Mouse (Mus musculus): ENCODE results near the gene C8g. TPM values are rescaled to one million over a fixed set of nuclear protein-coding genes. Genes with fewer than 3 reads are reported as not detected.

Gene C8g
- polyA plus RNA-seq, 1 experiment from 2014 or later, result 5.1 TPM

DNA sequence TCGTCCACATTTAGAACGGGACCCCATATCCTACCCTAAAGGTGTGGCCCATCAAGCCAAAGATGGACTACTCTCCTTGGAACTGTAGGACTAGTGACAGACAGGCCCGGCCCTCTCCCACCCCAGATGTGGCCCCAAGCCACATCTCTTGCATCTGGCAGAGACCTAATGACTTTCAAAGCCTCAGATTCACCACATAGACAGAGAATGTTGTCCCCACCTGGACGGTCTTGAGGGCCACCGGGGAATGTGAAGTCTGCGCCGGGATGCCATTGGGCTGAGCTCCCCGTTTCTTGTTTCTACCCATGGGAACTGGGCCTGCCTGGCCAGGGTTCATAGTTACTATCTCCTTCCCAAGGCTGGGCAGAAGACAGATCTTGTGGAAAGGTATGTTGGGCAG, 24.0 kb downstream of the C8g start:
- DNase-seq (ENCODE audit: low spot score) (no peak), ATAC-seq (ENCODE audit: insufficient read depth, low FRiP score, low TSS enrichment) (no peak)
- no peak overlapping the region for H3K9ac ChIP-seq (ENCODE audit: low read length)
- H3K27ac ChIP-seq (ENCODE audit: low read depth, low read length), result no peak overlapping the region
- no peaks in the 10 kb centered on the region for H3K36me3 ChIP-seq (ENCODE audit: control insufficient read depth, insufficient read depth, low read length)
- 88% methylated on average over 8 of the region's 8 CpGs for WGBS
- H3K9me3 ChIP-seq (ENCODE audit: control insufficient read depth, low read length), result no peaks in the 10 kb centered on the region
- H3K4me3 ChIP-seq (ENCODE audit: low read depth, low read length), result no peak overlapping the region
- H3K4me2 ChIP-seq (ENCODE audit: low read depth), result no peak overlapping the region
- no peaks in the 10 kb centered on the region for H3K27me3 ChIP-seq (ENCODE audit: control insufficient read depth, insufficient read depth, low read length)
- H3K4me1 ChIP-seq (ENCODE audit: control insufficient read depth, insufficient read depth, low read length), result no peaks in the 10 kb centered on the region

- no peak overlapping the region for H3K4me3 ChIP-seq (ENCODE audit: low read depth, low read length)
Measured at GRCm38 (mm10) chr2:25472550-25472949, 29.0 kb downstream of the C8g start.

GRCm38 (mm10) chr2:25469969-25470368, 31.6 kb downstream of the C8g start, which contains the start of gene Ptgds:
Gene Ptgds, minus strand, starts transcription at chr2:25470046.
- no peak within 1 kb of the TSS for H3K27ac ChIP-seq (ENCODE audit: low read depth, low read length)
- H3K4me2 ChIP-seq (ENCODE audit: low read depth), result no peak within 1 kb of the TSS
- no peaks in the 10 kb centered on the region for H3K9me3 ChIP-seq (ENCODE audit: control insufficient read depth, low read length)
- ATAC-seq (ENCODE audit: insufficient read depth, low FRiP score, low TSS enrichment), result no peak
- H3K36me3 ChIP-seq (ENCODE audit: control insufficient read depth, insufficient read depth, low read length), result no peaks in the 10 kb centered on the region; the same call in 1 of the 2 replicates
- H3K4me3 ChIP-seq (ENCODE audit: low read depth, low read length), result no peak within 1 kb of the TSS
- no peaks in the 10 kb centered on the region for H3K4me1 ChIP-seq (ENCODE audit: control insufficient read depth, insufficient read depth, low read length)
- WGBS, result 74% methylated on average over 6 of the region's 6 CpGs
- DNase-seq (ENCODE audit: low spot score), result no peak
- H3K27me3 ChIP-seq (ENCODE audit: control insufficient read depth, insufficient read depth, low read length), result no peaks in the 10 kb centered on the region
- no peak within 1 kb of the TSS for H3K9ac ChIP-seq (ENCODE audit: low read length)

More at GRCm38 (mm10) chr2:25472550-25472949, 29.0 kb downstream of the C8g start:
- H3K36me3 ChIP-seq (ENCODE audit: control insufficient read depth, insufficient read depth, low read length), result no peaks in the 10 kb centered on the region
- 78% methylated on average over 2 of the region's 2 CpGs for WGBS
- no peak overlapping the region for H3K27ac ChIP-seq (ENCODE audit: low read depth, low read length)
- no peaks in the 10 kb centered on the region for H3K4me1 ChIP-seq (ENCODE audit: control insufficient read depth, insufficient read depth, low read length)
- H3K4me2 ChIP-seq (ENCODE audit: low read depth), result no peak overlapping the region
- no peak for DNase-seq (ENCODE audit: low spot score)
- H3K9ac ChIP-seq (ENCODE audit: low read length), result no peak overlapping the region
- no peak for ATAC-seq (ENCODE audit: insufficient read depth, low FRiP score, low TSS enrichment)
- H3K27me3 ChIP-seq (ENCODE audit: control insufficient read depth, insufficient read depth, low read length), result no peaks in the 10 kb centered on the region
- no peaks in the 10 kb centered on the region for H3K9me3 ChIP-seq (ENCODE audit: control insufficient read depth, low read length)

GRCm38 (mm10) chr2:25468962-25469915, 32.3 kb downstream of the C8g start:
- no peak overlapping the region for H3K27ac ChIP-seq (ENCODE audit: low read depth, low read length)
- WGBS, result 85% methylated on average over 10 of the region's 10 CpGs
- ATAC-seq (ENCODE audit: insufficient read depth, low FRiP score, low TSS enrichment), result no peak

GRCm38 (mm10) chr2:25467606-25468303, 33.8 kb downstream of the C8g start:
- H3K27ac ChIP-seq (ENCODE audit: low read depth, low read length), result no peak overlapping the region
- no peak overlapping the region for H3K4me2 ChIP-seq (ENCODE audit: low read depth)
- DNase-seq (ENCODE audit: low spot score) (no peak), ATAC-seq (ENCODE audit: insufficient read depth, low FRiP score, low TSS enrichment) (no peak)
- H3K4me3 ChIP-seq (ENCODE audit: low read depth, low read length), result no peak overlapping the region
- 85% methylated on average over 14 of the region's 14 CpGs for WGBS
- H3K27me3 ChIP-seq (ENCODE audit: control insufficient read depth, insufficient read depth, low read length), result no peaks in the 10 kb centered on the region
- H3K9me3 ChIP-seq (ENCODE audit: control insufficient read depth, low read length), result no peaks in the 10 kb centered on the region
- H3K36me3 ChIP-seq (ENCODE audit: control insufficient read depth, insufficient read depth, low read length), result no peaks in the 10 kb centered on the region; the same call in 1 of the 2 replicates
- no peaks in the 10 kb centered on the region for H3K4me1 ChIP-seq (ENCODE audit: control insufficient read depth, insufficient read depth, low read length)
- H3K9ac ChIP-seq (ENCODE audit: low read length), result no peak overlapping the region

More at GRCm38 (mm10) chr2:25468962-25469915, 32.3 kb downstream of the C8g start:
- H3K9ac ChIP-seq (ENCODE audit: low read length), result no peak overlapping the region
- no peaks in the 10 kb centered on the region for H3K27me3 ChIP-seq (ENCODE audit: control insufficient read depth, insufficient read depth, low read length)
- H3K9me3 ChIP-seq (ENCODE audit: control insufficient read depth, low read length), result no peaks in the 10 kb centered on the region
- H3K4me3 ChIP-seq (ENCODE audit: low read depth, low read length), result no peak overlapping the region
- no peak overlapping the region for H3K4me2 ChIP-seq (ENCODE audit: low read depth)
- no peaks in the 10 kb centered on the region for H3K4me1 ChIP-seq (ENCODE audit: control insufficient read depth, insufficient read depth, low read length)
- no peaks in the 10 kb centered on the region; the same call in 1 of the 2 replicates for H3K36me3 ChIP-seq (ENCODE audit: control insufficient read depth, insufficient read depth, low read length)
- DNase-seq (ENCODE audit: low spot score), result no peak

DNA sequence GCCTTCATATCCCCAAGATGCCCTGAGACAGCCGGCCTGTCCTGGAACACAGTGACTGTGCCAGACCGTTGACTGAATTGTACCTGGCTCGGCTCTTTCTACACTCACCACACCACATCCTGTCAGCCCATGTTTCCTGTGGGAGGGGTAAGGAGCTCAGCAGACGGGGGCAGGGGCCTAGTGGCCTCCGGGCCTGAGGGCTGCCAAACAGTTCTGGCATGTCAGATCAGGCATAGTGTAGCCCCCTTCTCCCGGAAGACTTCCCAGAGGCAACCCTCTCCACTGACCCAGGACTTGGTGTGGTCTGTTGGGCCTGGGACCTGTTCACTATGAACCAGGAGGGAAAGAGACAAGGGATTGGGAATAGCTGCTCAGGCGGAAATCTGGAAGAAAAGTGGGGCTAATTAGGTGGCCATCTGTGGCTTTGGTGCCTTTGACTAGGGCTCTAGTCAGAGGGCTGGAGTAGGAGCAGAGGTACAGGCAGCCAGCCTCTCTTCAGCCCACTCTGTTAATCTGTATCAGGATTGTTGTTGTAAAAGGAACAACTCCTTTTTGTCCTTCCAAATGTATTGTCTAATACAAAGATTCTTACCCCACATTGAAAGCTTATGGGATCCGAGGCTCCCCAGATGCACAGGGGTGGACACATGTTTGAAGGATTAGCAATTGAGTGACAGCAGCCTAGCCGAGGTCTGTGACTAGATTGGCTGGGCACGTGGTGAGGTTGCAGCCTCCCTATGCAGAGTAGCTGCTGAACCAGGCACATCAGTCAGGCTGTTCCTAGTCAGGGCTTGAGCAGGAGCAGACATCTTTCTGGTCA, 35.5 kb downstream of the C8g start:
- DNase-seq (ENCODE audit: low spot score) (no peak), ATAC-seq (ENCODE audit: insufficient read depth, low FRiP score, low TSS enrichment) (no peak)
- Histone ChIP-seq H3K27me3 (ENCODE audit: control insufficient read depth, insufficient read depth, low read length) (no peaks in the 10 kb centered on the region), H3K9me3 (ENCODE audit: control insufficient read depth, low read length) (no peaks in the 10 kb centered on the region), H3K4me3 (ENCODE audit: low read depth, low read length) (no peak overlapping the region), H3K27ac (ENCODE audit: low read depth, low read length) (no peak overlapping the region), H3K9ac (ENCODE audit: low read length) (no peak overlapping the region), H3K4me2 (ENCODE audit: low read depth) (no peak overlapping the region), H3K36me3 (ENCODE audit: control insufficient read depth, insufficient read depth, low read length) (no peaks in the 10 kb centered on the region; the same call in 1 of the 2 replicates), H3K4me1 (ENCODE audit: control insufficient read depth, insufficient read depth, low read length) (peaks cover 5% of the 10 kb centered on the region)
- 50% methylated on average over 10 of the region's 10 CpGs for WGBS

DNA sequence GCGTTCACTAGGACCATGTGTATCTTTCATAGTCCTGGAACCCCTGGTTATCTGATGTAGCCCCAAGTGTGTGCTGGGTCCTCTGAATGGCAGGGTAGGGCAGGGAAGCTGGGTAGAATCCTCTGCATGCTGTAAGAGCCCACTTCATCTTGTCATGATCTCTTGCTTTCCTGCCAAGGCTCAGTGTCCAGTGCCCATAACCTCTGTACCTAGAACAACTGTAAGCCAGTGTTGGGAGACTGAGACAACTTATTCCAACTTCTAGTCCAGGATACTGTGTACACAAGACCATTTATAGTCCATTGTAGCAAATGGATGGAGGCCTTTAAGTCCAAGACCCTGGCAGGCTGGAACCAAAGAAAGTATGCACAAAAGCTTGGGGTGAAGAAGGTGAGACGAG, 36.3 kb downstream of the C8g start:
- H3K4me3 ChIP-seq (ENCODE audit: low read depth, low read length), result no peak overlapping the region
- ATAC-seq (ENCODE audit: insufficient read depth, low FRiP score, low TSS enrichment), result no peak
- WGBS, result 79% methylated on average over 2 of the region's 2 CpGs
- H3K36me3 ChIP-seq (ENCODE audit: control insufficient read depth, insufficient read depth, low read length), result no peaks in the 10 kb centered on the region; the same call in 1 of the 2 replicates
- no peaks in the 10 kb centered on the region for H3K9me3 ChIP-seq (ENCODE audit: control insufficient read depth, low read length)
- H3K27ac ChIP-seq (ENCODE audit: low read depth, low read length), result no peak overlapping the region
- H3K27me3 ChIP-seq (ENCODE audit: control insufficient read depth, insufficient read depth, low read length), result no peaks in the 10 kb centered on the region
- H3K4me2 ChIP-seq (ENCODE audit: low read depth), result no peak overlapping the region
- H3K9ac ChIP-seq (ENCODE audit: low read length), result no peak overlapping the region
- DNase-seq (ENCODE audit: low spot score), result no peak
- H3K4me1 ChIP-seq (ENCODE audit: control insufficient read depth, insufficient read depth, low read length), result peaks cover 5% of the 10 kb centered on the region

DNA sequence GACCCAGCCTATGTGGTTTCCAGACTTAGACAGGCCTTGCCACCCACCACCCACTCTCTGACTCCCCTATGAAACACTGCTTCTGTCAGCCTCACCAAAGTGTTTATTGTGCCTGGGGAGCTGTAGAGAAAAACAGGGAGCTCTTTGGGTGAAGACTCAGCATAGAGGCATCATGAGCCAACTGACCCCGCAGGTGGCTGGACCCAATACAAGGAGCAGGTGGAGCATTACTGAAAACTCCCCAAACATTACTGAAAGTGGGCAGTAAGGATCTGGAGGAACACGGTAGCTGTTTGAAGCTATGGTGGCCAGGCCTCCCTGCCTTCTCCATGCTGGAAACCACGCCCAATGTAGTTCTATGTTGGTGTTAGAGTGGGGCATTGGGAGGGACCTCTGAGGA, 37.9 kb downstream of the C8g start:
- Histone ChIP-seq H3K4me3 (ENCODE audit: low read depth, low read length) (no peak overlapping the region), H3K9me3 (ENCODE audit: control insufficient read depth, low read length) (no peaks in the 10 kb centered on the region), H3K27ac (ENCODE audit: low read depth, low read length) (no peak overlapping the region), H3K36me3 (ENCODE audit: control insufficient read depth, insufficient read depth, low read length) (no peaks in the 10 kb centered on the region; the same call in 1 of the 2 replicates), H3K27me3 (ENCODE audit: control insufficient read depth, insufficient read depth, low read length) (no peaks in the 10 kb centered on the region), H3K4me2 (ENCODE audit: low read depth) (no peak overlapping the region), H3K9ac (ENCODE audit: low read length) (no peak overlapping the region), H3K4me1 (ENCODE audit: control insufficient read depth, insufficient read depth, low read length) (peaks cover 5% of the 10 kb centered on the region)
- DNase-seq (ENCODE audit: low spot score) (no peak), ATAC-seq (ENCODE audit: insufficient read depth, low FRiP score, low TSS enrichment) (no peak)
- WGBS, result 83% methylated on average over 3 of the region's 3 CpGs

Data from neural tube, embryonic 11.5 days (tissue).